Mouse (Mus musculus): ENCODE results near the gene Gm11565. TPM values are rescaled to one million over a fixed set of nuclear protein-coding genes. Genes with fewer than 3 reads are reported as not detected.
A peak's percentile ranks its signal among the peaks of the same experiment; 100 is the strongest.

The Gm11565 gene
- polyA plus RNA-seq, 1 experiment: not detected

DNA sequence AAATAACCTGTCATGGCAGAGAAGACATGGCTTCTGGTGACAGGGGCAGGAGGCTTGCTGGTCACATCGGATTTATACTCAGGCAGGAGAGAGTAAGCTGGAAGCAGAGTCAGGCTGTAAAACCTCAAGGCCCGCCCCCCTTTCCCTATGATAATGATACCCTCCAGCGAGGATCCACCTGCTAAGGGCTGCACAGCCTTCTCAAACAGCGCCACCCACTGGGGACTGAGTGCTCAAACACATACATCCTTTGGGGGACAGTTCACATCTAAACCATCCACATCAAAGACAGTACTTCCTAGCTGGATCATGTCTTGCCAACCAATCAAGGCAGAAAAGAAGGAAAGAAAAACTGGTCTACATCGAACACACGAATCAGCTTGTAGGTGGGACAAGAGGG lies 49.7 kb downstream of the Gm11565 start:
- Histone ChIP-seq H3K36me3 (ENCODE audit: control insufficient read depth, insufficient read depth, low read length) (no peaks in the 10 kb centered on the region), H3K4me3 (ENCODE audit: insufficient read depth, low read depth, low read length) (no peak overlapping the region), H3K27ac (ENCODE audit: insufficient read depth, low read depth, low read length) (no peak overlapping the region), H3K4me1 (ENCODE audit: control insufficient read depth, insufficient read depth, low read length) (no peaks in the 10 kb centered on the region), H3K27me3 (replicated peaks; ENCODE audit: control insufficient read depth, insufficient read depth, low read length) (no peaks in the 10 kb centered on the region; the same call in 1 of the 2 replicates)
- TF ChIP-seq POLR2A (IDR thresholded peaks at IDR 0.05; ENCODE audit: low read depth, low read length): no peak
- TF ChIP-seq CTCF (conservative IDR thresholded peaks at IDR 0.05; ENCODE audit: insufficient read depth, insufficient read length, low read depth, low read length): 0 out of 2 replicates have a peak, but pooled peaks have one; percentile 0
- DNase-seq: no peak
- 36% methylated on average over 6 of the region's 6 CpGs for WGBS

Other genes starting within 250 kb of the Gm11565 start
- not detected in 2 replicates for gene Krtap4-6, start 248.8 kb upstream of the Gm11565 start, polyA plus RNA-seq (2012; rRNA removed)
- gene Gm14190, start 224.0 kb upstream of the Gm11565 start, polyA plus RNA-seq (2012; rRNA removed): not detected in 2 replicates
- not detected in 2 replicates for gene Gm14180, start 180.5 kb upstream of the Gm11565 start, polyA plus RNA-seq (2012; rRNA removed)
- not detected in 2 replicates for gene Gm11595, start 141.8 kb upstream of the Gm11565 start, polyA plus RNA-seq (2012; rRNA removed)
- not detected in 2 replicates for gene Krtap4-8, start 134.0 kb upstream of the Gm11565 start, polyA plus RNA-seq (2012; rRNA removed)
- not detected in 2 replicates for gene Krtap4-9, start 129.6 kb upstream of the Gm11565 start, polyA plus RNA-seq (2012; rRNA removed)
- gene Gm11596, start 121.3 kb upstream of the Gm11565 start, polyA plus RNA-seq (2012; rRNA removed): not detected in 2 replicates
- gene Gm11569, start 115.8 kb upstream of the Gm11565 start, polyA plus RNA-seq (2012; rRNA removed): not detected in 2 replicates
- gene Gm11554, start 110.3 kb upstream of the Gm11565 start, polyA plus RNA-seq (2012; rRNA removed): not detected in 2 replicates
- not detected in 2 replicates for gene Krtap4-13, start 104.9 kb upstream of the Gm11565 start, polyA plus RNA-seq (2012; rRNA removed)
- not detected in 2 replicates for gene Gm11564, start 99.1 kb upstream of the Gm11565 start, polyA plus RNA-seq (2012; rRNA removed)
- not detected in 2 replicates for gene 2300003K06Rik, start 76.7 kb upstream of the Gm11565 start, polyA plus RNA-seq (2012; rRNA removed)
- not detected in 2 replicates for gene Krtap4-16, start 63.1 kb upstream of the Gm11565 start, polyA plus RNA-seq (2012; rRNA removed)
- not detected in 2 replicates for gene Gm11568, start 56.8 kb upstream of the Gm11565 start, polyA plus RNA-seq (2012; rRNA removed)
- gene Gm11559, start 50.3 kb upstream of the Gm11565 start, polyA plus RNA-seq (2012; rRNA removed): not detected in 2 replicates
- gene Krtap9-1, start 41.4 kb upstream of the Gm11565 start, polyA plus RNA-seq (2012; rRNA removed): not detected in 2 replicates
- not detected in 2 replicates for gene Gm11567, start 35.6 kb upstream of the Gm11565 start, polyA plus RNA-seq (2012; rRNA removed)
- not detected in 2 replicates for gene Krtap31-1, start 6.8 kb upstream of the Gm11565 start, polyA plus RNA-seq (2012; rRNA removed)
- gene Krtap31-2, start 21.5 kb downstream of the Gm11565 start, polyA plus RNA-seq (2012; rRNA removed): not detected in 2 replicates
- not detected in 2 replicates for gene Krtap9-5, start 33.7 kb downstream of the Gm11565 start, polyA plus RNA-seq (2012; rRNA removed)
- gene Krtap29-1, start 64.3 kb downstream of the Gm11565 start, polyA plus RNA-seq (2012; rRNA removed): not detected in 2 replicates
- not detected in 2 replicates for gene Krtap16-1, start 71.8 kb downstream of the Gm11565 start, polyA plus RNA-seq (2012; rRNA removed)
- gene Krtap17-1, start 79.2 kb downstream of the Gm11565 start, polyA plus RNA-seq (2012; rRNA removed): not detected in 2 replicates
- not detected in 2 replicates for gene Krt33a, start 101.5 kb downstream of the Gm11565 start, polyA plus RNA-seq (2012; rRNA removed)
- gene Krt33b, start 115.1 kb downstream of the Gm11565 start, polyA plus RNA-seq (2012; rRNA removed): not detected in 2 replicates
- not detected in 2 replicates for gene Krt34, start 126.8 kb downstream of the Gm11565 start, polyA plus RNA-seq (2012; rRNA removed)
- gene Krt31, start 135.8 kb downstream of the Gm11565 start, polyA plus RNA-seq (2012; rRNA removed): not detected in 2 replicates
- gene Krt32, start 173.5 kb downstream of the Gm11565 start, polyA plus RNA-seq (2012; rRNA removed): not detected in 2 replicates
- gene Krt35, start 181.5 kb downstream of the Gm11565 start, polyA plus RNA-seq (2012; rRNA removed): not detected in 2 replicates
- gene Krt36, start 190.9 kb downstream of the Gm11565 start, polyA plus RNA-seq (2012; rRNA removed): 0.11 TPM in 1 of 2 replicates, not detected in the other
- not detected in 2 replicates for gene Krt13, start 206.8 kb downstream of the Gm11565 start, polyA plus RNA-seq (2012; rRNA removed)
- gene Krt15, start 221.2 kb downstream of the Gm11565 start, polyA plus RNA-seq (2012; rRNA removed): 3.1 and 3.9 TPM in 2 replicates
- 13.0 and 20.1 TPM in 2 replicates for gene Krt19, start 233.9 kb downstream of the Gm11565 start, polyA plus RNA-seq (2012; rRNA removed)

All from kidney, adult 2 months (tissue).